Mouse (Mus musculus) stomach, postnatal 0 days (tissue): ENCODE data around the gene Asna1.

Source experiments
- CTCF ChIP-seq: IDR thresholded peaks from 2 replicates; pipeline ENCODE4 v1.5.1; 2016; ENCODE audit warnings: antibody characterized with exemption, low read depth, mild to moderate bottlenecking, moderate library complexity
- EP300 ChIP-seq: optimal IDR thresholded peaks from 2 replicates; pipeline ENCODE3; 2016; ENCODE audit warnings: antibody characterized with exemption

- TF ChIP-seq CTCF (no peak), EP300 (no peak)
Observed at GRCm38 (mm10) chr8:84995680-84996079, 29.4 kb downstream of the Asna1 start.
